Mouse (Mus musculus) heart, postnatal 0 days (tissue): Measurements from ENCODE around the gene Eef1a2.

Experiments
- CTCF ChIP-seq: IDR thresholded peaks from 2 replicates; pipeline ENCODE4 v1.5.1; 2016; ENCODE audit warnings: antibody characterized with exemption, control low read depth, low read depth
- EP300 ChIP-seq: IDR thresholded peaks from 2 replicates; pipeline ENCODE4 v1.6.1; 2016; ENCODE audit warnings: antibody characterized with exemption, low read depth

- TF ChIP-seq CTCF = no peak
- no peak for TF ChIP-seq EP300
These were observed 14.1 kb downstream of the Eef1a2 start for GRCm38 (mm10) chr2:181142703-181143135.
